Mouse (Mus musculus): Measurements from ENCODE around the gene Rab34.
A peak's percentile ranks its signal among the peaks of the same experiment; 100 is the strongest.

The Rab34 gene

GRCm38 (mm10) chr11:78188331-78189233 lies at the start of gene Rab34:
TSS of gene Rab34 (plus strand) at chr11:78188430.
- DNase-seq (ENCODE audit: low spot score in 2 of 2), result peak; percentile 77 to 83

GRCm38 (mm10) chr11:78140665-78141064 lies 47.6 kb upstream of the Rab34 start:
- no peak for DNase-seq (ENCODE audit: low spot score in 2 of 2)

- DNase-seq (ENCODE audit: low spot score in 2 of 2), result no peak
Observed at GRCm38 (mm10) chr11:78143520-78143919, 44.7 kb upstream of the Rab34 start.

DNA sequence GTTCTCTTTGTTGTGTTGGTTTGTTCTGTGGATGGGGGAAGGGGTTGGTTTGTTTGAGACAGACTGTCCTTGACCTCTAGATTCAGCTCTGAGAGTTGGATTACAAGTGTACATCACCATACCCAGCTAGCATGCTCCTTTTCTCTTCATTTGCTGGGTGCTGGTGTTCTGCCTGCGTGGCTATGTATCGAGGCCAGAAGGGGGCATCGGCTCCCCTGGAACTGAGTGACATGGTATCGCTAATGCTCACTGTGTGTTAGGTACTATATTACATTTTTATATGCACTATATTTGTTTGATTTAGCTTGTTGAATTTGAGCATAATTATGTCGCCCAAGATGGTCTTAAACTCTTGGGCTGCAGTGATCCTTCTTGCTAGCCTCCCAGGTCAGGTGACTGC lies 42.1 kb upstream of the Rab34 start:
- DNase-seq (ENCODE audit: low spot score in 2 of 2), result no peak

DNA sequence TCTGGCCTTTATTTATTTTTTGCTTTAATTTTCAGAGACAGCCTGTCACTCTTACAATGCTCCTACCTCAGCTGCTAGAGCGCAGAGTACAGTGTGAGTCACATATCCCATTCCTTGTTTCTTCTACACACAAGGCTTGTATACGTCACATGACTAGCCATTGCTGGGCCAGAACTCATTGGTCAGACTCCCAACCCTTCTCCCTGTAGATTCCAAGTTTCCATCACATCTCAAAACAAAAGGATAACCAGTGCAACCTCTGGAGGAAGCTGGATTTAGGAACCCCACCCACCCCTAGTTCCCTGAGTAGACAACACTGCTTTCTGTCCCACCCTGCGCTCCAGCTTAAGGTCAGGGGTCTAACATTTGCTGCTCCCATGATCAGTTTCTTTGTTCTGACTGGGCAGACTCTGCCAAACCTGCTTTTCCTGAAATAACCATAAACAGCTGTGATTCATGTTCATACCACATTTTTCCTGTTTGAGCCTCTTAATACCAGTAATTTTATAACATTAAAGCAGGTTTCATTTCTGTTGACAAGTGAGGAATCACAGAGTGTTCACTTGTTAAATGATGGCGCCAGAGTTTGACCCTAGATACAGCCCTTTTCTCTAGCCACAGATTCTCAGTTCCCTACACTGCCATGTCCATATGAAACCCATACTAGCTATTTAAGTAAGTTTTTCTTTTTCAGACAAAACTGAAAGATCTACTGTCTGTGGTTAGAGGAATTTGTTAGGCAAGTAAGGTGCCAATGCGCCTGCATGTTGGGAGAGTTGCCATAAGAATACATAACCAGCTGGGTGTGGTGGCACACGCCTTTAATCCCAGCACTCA lies 41.3 kb upstream of the Rab34 start:
- DNase-seq (ENCODE audit: low spot score in 2 of 2), result no peak

DNA sequence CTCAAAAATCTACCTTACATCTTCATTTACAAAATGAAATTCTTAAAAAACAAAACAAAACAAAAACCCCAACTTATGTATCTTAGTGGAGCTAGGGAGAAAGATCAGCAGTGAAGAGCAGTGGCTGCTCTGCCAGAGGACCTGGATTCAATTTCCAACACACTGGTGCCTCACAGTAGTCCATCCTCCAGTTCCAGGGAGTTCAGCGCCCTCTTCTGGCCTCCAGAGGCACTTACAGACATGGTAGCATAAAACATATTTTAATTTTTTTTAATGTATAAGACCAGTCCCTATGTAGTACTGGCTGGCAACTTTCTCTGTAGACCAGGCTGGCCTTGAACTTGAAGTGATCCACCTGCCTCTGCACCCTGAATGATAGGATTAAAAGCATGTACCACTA lies 37.1 kb upstream of the Rab34 start:
- DNase-seq (ENCODE audit: low spot score in 2 of 2), result no peak

- DNase-seq (ENCODE audit: low spot score in 2 of 2), result peak; percentile 80 to 86
Observed at GRCm38 (mm10) chr11:78152299-78153231, 35.7 kb upstream of the Rab34 start.

- DNase-seq (ENCODE audit: low spot score in 2 of 2), result no peak
Observed at GRCm38 (mm10) chr11:78153778-78154177, 34.5 kb upstream of the Rab34 start.

GRCm38 (mm10) chr11:78155674-78156073 lies 32.6 kb upstream of the Rab34 start:
- no peak for DNase-seq (ENCODE audit: low spot score in 2 of 2)

GRCm38 (mm10) chr11:78156156-78156699 lies 32.0 kb upstream of the Rab34 start:
- DNase-seq (ENCODE audit: low spot score in 2 of 2), result no peak

DNA sequence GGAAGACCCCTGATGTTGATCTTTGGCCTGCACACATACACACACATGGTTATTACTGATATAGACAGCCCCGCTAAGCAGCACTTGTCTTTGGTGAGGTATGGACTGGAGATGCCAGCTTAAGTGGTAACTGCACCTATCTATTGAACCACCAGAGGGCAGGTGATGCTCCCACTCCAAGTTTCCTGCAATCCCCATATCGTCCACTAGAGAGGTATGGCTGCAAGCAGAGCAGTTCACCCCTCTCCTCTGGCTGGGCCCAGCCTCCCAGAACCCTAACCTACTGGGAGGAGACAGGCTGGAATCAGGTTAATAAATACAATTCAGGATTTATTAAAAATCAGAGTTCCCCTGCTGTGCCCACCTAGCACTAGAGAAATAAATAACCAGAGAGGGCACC lies 29.1 kb upstream of the Rab34 start:
- DNase-seq (ENCODE audit: low spot score in 2 of 2), result peak in 1 of 2 experiments; percentile 75

- no peak for DNase-seq (ENCODE audit: low spot score in 2 of 2)
Observed at GRCm38 (mm10) chr11:78159557-78159956, 28.7 kb upstream of the Rab34 start.

- no peak for DNase-seq (ENCODE audit: low spot score in 2 of 2)
Observed at GRCm38 (mm10) chr11:78160171-78160570, 28.1 kb upstream of the Rab34 start.

DNA sequence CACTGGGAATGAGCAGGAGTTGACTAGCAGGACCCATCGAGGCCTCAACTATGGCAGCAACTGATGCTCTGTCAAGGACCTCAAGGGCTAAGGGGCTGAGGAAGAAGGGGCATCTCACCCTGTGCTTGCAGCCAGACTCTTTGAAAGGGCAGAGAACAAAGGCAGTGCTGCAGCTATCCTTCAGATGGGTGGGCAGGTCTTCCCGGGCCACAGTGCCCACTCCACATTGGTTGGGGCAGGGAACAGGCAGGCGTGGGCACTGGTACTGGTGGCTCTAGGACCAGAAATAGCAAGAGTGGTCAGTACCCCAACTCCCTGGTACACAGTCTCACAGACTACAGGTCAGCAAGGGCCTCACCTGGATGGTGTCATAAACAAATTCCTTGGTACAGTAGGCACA lies 27.6 kb upstream of the Rab34 start:
- no peak for DNase-seq (ENCODE audit: low spot score in 2 of 2)

DNA sequence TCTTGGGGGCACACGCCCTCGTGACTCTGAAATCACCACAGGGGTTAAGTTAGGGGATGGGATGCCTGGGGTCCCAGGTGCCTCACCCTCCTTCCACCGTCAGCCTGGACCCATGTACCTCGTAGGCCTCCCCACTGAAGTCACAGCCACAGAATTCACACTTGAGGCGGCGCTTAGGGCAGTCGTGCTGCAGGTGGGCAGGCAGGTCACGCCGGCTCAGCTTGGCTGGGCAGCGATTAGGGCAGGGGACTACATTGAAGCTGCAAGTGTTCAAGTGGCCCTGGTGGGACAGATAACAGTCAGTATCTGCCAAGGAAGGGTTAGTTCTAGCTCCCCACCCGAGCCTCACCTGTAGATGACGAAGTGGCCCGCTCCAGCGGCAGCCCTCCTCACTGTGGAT lies 27.1 kb upstream of the Rab34 start:
- no peak for DNase-seq (ENCODE audit: low spot score in 2 of 2)

DNA sequence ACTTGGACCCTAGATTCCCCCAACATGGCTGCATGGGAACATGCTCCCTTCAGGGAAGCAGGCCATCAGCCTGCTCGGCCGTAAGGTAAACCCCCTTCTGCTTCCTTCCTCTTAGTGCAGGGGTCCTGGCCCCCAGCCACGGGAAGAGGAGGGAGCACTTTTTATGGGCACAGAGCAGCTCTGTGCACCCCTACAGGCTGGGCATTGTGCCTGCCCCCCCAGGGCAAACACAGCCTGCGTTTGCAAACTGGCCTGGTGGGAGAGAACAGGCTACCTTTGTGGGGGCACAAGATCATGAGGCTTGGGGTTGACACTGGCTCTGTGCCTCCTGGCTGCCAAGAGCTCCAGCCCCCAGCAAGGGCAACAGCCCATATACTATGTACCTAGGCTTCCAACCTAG lies 26.3 kb upstream of the Rab34 start:
- DNase-seq (ENCODE audit: low spot score in 2 of 2), result peak in 1 of 2 experiments; percentile 62

- peak; percentile 67 to 80 for DNase-seq (ENCODE audit: low spot score in 2 of 2)
Observed at GRCm38 (mm10) chr11:78162504-78162903, 25.7 kb upstream of the Rab34 start.

GRCm38 (mm10) chr11:78163045-78163444 lies 25.2 kb upstream of the Rab34 start:
- DNase-seq (ENCODE audit: low spot score in 2 of 2), result no peak

DNA sequence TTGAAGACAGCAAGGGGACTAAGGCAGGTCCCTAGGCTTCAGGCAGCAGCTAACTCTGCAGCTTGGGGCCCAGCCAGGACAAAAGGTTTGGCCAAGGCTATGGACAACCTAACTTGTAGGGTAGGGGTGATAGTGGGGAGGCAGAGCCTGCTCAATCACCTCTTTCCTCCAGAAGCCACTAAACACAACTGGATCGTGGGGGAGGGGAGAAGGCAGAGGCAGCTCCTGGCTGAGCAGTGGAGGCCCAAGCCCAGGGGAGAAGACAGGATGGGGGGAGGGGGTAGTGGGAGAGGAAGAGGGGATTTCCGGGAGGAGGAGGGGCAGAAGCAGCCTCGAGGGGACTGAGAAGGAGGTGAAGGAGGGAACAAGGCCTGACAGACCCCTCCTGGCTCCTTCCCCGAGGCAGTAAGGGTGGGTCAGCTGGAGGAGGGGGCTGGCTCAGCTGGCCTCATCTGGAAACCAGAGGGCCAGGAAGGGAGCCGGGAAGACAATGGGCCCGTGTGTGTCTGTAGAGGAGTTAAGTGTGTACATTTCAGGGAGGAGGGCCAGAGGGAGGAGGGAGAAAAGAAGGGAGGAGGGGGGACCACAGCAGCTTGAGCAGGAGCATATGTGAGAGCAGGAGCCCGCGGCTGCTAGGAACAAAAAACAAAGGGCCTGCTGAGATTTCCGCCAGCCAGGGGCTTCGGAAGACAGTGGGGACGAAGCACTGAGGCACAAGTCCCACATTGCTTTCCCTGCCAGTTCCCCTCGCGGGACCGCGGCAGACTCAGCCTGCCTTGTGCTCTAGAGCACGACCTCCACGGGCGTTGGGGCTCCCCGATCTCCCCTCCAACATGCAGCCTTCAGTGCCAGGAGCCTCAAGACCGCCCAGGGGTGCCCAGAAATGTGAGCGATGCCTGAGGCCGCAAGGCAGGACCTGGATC lies 24.3 kb upstream of the Rab34 start:
- DNase-seq (ENCODE audit: low spot score in 2 of 2), result peak in 1 of 2 experiments; percentile 54

DNA sequence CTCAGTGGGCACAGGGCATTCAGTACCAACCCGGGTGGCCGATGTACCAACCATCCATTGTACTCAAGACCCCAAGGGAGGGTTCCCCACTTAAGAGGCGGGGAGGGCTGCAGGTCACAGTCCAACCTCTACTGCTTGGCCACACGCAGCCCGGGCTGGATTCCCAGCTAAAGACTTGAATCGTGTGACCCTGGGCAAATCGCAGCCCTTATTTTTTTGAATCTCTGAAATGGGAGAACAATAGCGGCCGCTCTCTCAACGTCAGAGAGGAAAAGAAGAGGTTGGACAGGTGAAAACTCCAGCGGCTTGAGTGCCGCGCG lies 23.7 kb upstream of the Rab34 start:
- DNase-seq (ENCODE audit: low spot score in 2 of 2), result no peak
